Mouse (Mus musculus) liver, postnatal 0 days (tissue): Measurements from ENCODE around the gene Fam173a.

Experiments used
- CTCF ChIP-seq: sonication (generic); IDR thresholded peaks from 2 replicates; pipeline ENCODE4 v1.5.1; 2016; ENCODE audit warnings: antibody characterized with exemption, low read depth
- EP300 ChIP-seq: IDR thresholded peaks from 2 replicates; pipeline ENCODE4 v1.6.1; 2016; ENCODE audit warnings: antibody characterized with exemption, low read depth, mild to moderate bottlenecking

GRCm38 (mm10) chr17:25781339-25781738 is 11.4 kb downstream of the Fam173a start:
- no peak for TF ChIP-seq CTCF
- TF ChIP-seq EP300: no peak
